ENCODE assay signal across 8 mouse cellular contexts in the genomic region with DNA sequence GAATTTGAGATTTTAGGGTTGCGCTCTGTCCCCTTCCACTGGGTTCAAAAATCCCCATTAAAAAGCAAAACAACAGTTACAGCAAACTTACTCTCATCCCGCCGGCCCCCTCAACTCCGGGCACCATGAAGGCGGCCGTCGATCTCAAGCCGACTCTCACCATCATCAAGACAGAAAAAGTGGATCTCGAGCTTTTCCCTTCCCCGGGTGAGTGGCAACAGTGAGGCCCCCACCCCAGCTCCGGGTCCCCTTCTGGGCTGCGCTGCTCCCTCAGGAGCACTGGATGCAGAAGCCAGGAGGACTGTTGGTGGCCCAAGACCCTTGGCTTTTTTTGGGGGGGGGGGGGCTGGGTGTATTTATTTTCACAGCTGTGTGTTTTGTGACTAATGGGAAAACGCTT.
DNase-seq lines count a peak whose midpoint lies in the region; ATAC-seq and TF ChIP-seq lines count a peak whose summit lies in the region.

No protein-coding gene starts in this region.

- peak overlapping the region; percentile 85 for H3K9ac ChIP-seq in heart, embryonic 12.5 days
- H3K9ac ChIP-seq in forebrain, embryonic 15.5 days (replicated peaks): peak overlapping the region; percentile 49
- peak overlapping the region; percentile 67 for H3K9ac ChIP-seq in liver, postnatal 0 days (replicated peaks)

- H3K27me3 ChIP-seq in heart, embryonic 12.5 days (replicated peaks): no peaks in the 10 kb centered on the region
- peaks cover 86% of the 10 kb centered on the region for H3K27me3 ChIP-seq in E14TG2a.4 (ENCODE audit: insufficient read depth, low read length)
- peaks cover 64% of the 10 kb centered on the region for H3K27me3 ChIP-seq in forebrain, embryonic 15.5 days
- H3K27me3 ChIP-seq in liver, postnatal 0 days (ENCODE audit: insufficient read depth, low read length): peaks cover 8% of the 10 kb centered on the region; the same call in 1 of the 2 replicates

- H3K4me3 ChIP-seq in heart, embryonic 12.5 days: peak overlapping the region; percentile 79
- peak overlapping the region; percentile 81 for H3K4me3 ChIP-seq in E14TG2a.4 (replicated peaks; ENCODE audit: low read length)
- peak overlapping the region; percentile 60 for H3K4me3 ChIP-seq in forebrain, embryonic 15.5 days
- H3K4me3 ChIP-seq in liver, postnatal 0 days (ENCODE audit: low read depth, low read length): peak overlapping the region; percentile 56

- no peak for TF ChIP-seq EP300 in liver, postnatal 0 days (IDR thresholded peaks at IDR 0.05; ENCODE audit: low read depth)

- no peaks in the 10 kb centered on the region for H3K36me3 ChIP-seq in heart, embryonic 12.5 days
- no peaks in the 10 kb centered on the region for H3K36me3 ChIP-seq in E14TG2a.4 (ENCODE audit: insufficient read depth, low read length)
- H3K36me3 ChIP-seq in forebrain, embryonic 15.5 days: no peaks in the 10 kb centered on the region
- no peaks in the 10 kb centered on the region for H3K36me3 ChIP-seq in liver, postnatal 0 days (replicated peaks; ENCODE audit: insufficient read depth, low read length)

- peaks cover 24% of the 10 kb centered on the region for H3K4me1 ChIP-seq in heart, embryonic 12.5 days (replicated peaks)
- peaks cover 10% of the 10 kb centered on the region for H3K4me1 ChIP-seq in E14TG2a.4 (replicated peaks; ENCODE audit: low read depth, low read length)
- H3K4me1 ChIP-seq in forebrain, embryonic 15.5 days: peaks cover 18% of the 10 kb centered on the region
- peaks cover 11% of the 10 kb centered on the region for H3K4me1 ChIP-seq in liver, postnatal 0 days (ENCODE audit: insufficient read depth)

- ATAC-seq in heart, embryonic 12.5 days (ENCODE audit: insufficient number of reproducible peaks, low FRiP score): peak; percentile 50
- peak; percentile 57 for ATAC-seq in forebrain, embryonic 15.5 days (replicated peaks)
- ATAC-seq in liver, postnatal 0 days: peak; percentile 13; the same call in 1 of the 2 replicates

- H3K4me2 ChIP-seq in heart, embryonic 12.5 days: peak overlapping the region; percentile 92
- peak overlapping the region; percentile 86 for H3K4me2 ChIP-seq in forebrain, embryonic 15.5 days (replicated peaks)
- H3K4me2 ChIP-seq in liver, postnatal 0 days (ENCODE audit: low read depth, low read length): peak overlapping the region; percentile 90

- no peak for TF ChIP-seq CTCF in E14TG2a.4 (conservative IDR thresholded peaks at IDR 0.05; ENCODE audit: low read length)
- no peak for TF ChIP-seq CTCF in liver, postnatal 0 days (IDR thresholded peaks at IDR 0.05; ENCODE audit: low read depth)

- H3K27ac ChIP-seq in heart, embryonic 12.5 days (ENCODE audit: poor library complexity, severe bottlenecking): peak overlapping the region; percentile 95
- H3K27ac ChIP-seq in forebrain, embryonic 15.5 days (replicated peaks): 0 out of 2 replicates have a peak overlapping the region, but pooled peaks have one; percentile 9
- peak overlapping the region; percentile 42 for H3K27ac ChIP-seq in liver, postnatal 0 days (ENCODE audit: low read depth)

- no peak for DNase-seq in heart, postnatal 36 days
- no peak for DNase-seq in liver, postnatal 0 days
- DNase-seq in yolk sac, embryonic 10.5 days (ENCODE audit: low spot score): no peak
- no peak for DNase-seq in right cerebral cortex, postnatal 25 days
- DNase-seq in kidney, postnatal 36 days: no peak

- H3K9me3 ChIP-seq in heart, embryonic 12.5 days (replicated peaks): no peaks in the 10 kb centered on the region
- no peaks in the 10 kb centered on the region for H3K9me3 ChIP-seq in E14TG2a.4 (ENCODE audit: low read length)
- no peaks in the 10 kb centered on the region for H3K9me3 ChIP-seq in forebrain, embryonic 15.5 days
- no peaks in the 10 kb centered on the region for H3K9me3 ChIP-seq in liver, postnatal 0 days (ENCODE audit: low read length)

- intact Hi-C loops in heart, postnatal 36 days (cut with DNase I): loop anchor here (1.0 to 2.0 kb wide), 4 partner anchors 19 to 245 kb away; no protein-coding TSS in a partner anchor

- WGBS in heart, embryonic 12.5 days: 1% methylated on average over 13 of the region's 13 CpGs
- WGBS in forebrain, embryonic 15.5 days: 1% methylated on average over 13 of the region's 13 CpGs
- 2% methylated on average over 13 of the region's 13 CpGs for WGBS in liver, postnatal 0 days (ENCODE audit: insufficient replicate concordance)

Comparison
In these comparisons a context has a peak if more than half of its experiments do, and no peak if none do; other contexts are left out.
1. H3K27ac ChIP-seq: peak in every context shown above with its lines; median percentile 95 in heart, embryonic 12.5 days; 42 in liver, postnatal 0 days; 9 in forebrain, embryonic 15.5 days.